Mouse (Mus musculus) spleen, adult 2 months (tissue): ENCODE measurements around the gene Gm20388.

Experiments used
- CTCF ChIP-seq: fragments of 200-500 bp; IDR thresholded peaks from 2 replicates; pipeline ENCODE4 v1.5.1; 2011; ENCODE audit warnings: mild to moderate bottlenecking, inconsistent platforms; ENCODE audit not compliant: insufficient read depth, insufficient read length, insufficient replicate concordance; ENCODE audit errors: extremely low read depth
- POLR2A ChIP-seq: fragments of 200-500 bp; IDR thresholded peaks from 2 replicates; pipeline ENCODE4 v1.6.1; 2011; ENCODE audit warnings: low read depth, low read length, inconsistent platforms

- TF ChIP-seq CTCF: no peak
- TF ChIP-seq POLR2A: no peak
These were observed 1390.8 kb downstream of the Gm20388 start for GRCm38 (mm10) chr8:121301431-121301830.
